In the genomic region with DNA sequence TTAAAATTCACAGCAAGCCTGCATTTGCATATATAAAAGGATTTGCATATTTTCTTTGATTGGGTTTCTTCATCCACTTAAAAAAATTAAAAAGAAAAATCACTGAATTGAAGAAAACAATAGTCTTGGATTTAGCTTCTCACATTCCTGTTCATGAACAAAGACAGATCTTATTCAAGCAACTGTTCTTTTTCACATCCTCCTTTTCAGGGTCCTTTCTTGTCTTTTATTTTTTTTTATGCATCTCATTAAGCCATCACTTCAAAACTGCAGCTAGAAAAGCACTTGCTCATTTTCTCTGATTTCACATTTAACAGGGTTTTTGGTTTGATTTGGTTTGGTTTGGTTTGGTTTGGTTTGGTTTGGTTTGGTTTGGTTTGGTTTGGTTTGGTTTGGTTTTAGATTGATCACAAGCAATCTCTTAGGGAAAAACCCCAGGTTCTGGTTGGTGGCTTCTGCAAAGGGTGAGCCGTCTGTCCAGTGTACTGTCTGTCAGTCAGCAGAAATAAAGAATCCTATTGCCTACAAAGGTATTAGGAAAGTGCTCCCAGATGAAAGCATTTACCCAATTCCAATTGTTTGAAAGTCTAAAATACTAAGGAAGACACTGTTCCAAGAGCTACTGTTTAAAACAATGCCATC, we compare ENCODE assay signal across 1 mouse cellular context.
TF ChIP-seq lines count a peak whose summit lies in the region.

No protein-coding gene starts in this region.

TF ChIP-seq in CH12.LX, 34 proteins besides CTCF, POLR2A, EP300 and RAD21:
- TF ChIP-seq MAZ (IDR thresholded peaks at IDR 0.05; ENCODE audit: low read depth, low read length) (no peak), TCF12 (IDR thresholded peaks at IDR 0.05; ENCODE audit: low read depth, low read length) (no peak), RCOR1 (conservative IDR thresholded peaks at IDR 0.05; ENCODE audit: low read depth, low read length) (no peak), POLR2AphosphoS2 (IDR thresholded peaks at IDR 0.05; ENCODE audit: low read depth, low read length) (no peak), ELF1 (IDR thresholded peaks at IDR 0.05; ENCODE audit: low read depth, low read length) (no peak), ZNF384 (IDR thresholded peaks at IDR 0.05; ENCODE audit: low read depth, low read length) (peak; percentile 74), IRF4 (IDR thresholded peaks at IDR 0.05; ENCODE audit: low read depth, low read length) (peak; percentile 54; the same call in 1 of the 2 replicates), CHD1 (IDR thresholded peaks at IDR 0.05; ENCODE audit: low read depth, low read length) (no peak)
